Mouse (Mus musculus) left cerebral cortex, adult 8-10 months (tissue): ENCODE measurements around the gene Gm4353. TPM values are rescaled to one million over a fixed set of nuclear protein-coding genes. Genes with fewer than 3 reads are reported as not detected.
A peak's percentile ranks its signal among the peaks of the same experiment; 100 is the strongest.
"Not testable (repeated sequence)": the region's sequence is repeated elsewhere in the genome, so short reads cannot be mapped to it uniquely, and the experiment has no call there.

Source experiments
- DNase-seq, 2 experiments: peaks; one replicate each; pipeline ENCODE4 v3.0.0; 2022; ENCODE audit warnings: low spot score in 2 of 2
- total RNA-seq, 4 experiments: library from RNA; stranded (reverse); gene quantifications; 2 replicates each; pipeline ENCODE4 v1.2.4; 2022

Gene Gm4353
- 1 to 10 TPM; 2.7 to 3.7 (median 3.2) TPM for total RNA-seq

GRCm38 (mm10) chr7:116084366-116084765 lies at the start of gene Gm4353:
Gene Gm4353 (minus strand): TSS chr7:116084635.
- DNase-seq = not testable (repeated sequence)

- DNase-seq = peak; percentile 41 to 70
Measured at GRCm38 (mm10) chr7:116132078-116132477, 47.6 kb upstream of the Gm4353 start.

- no peak for DNase-seq
Measured at GRCm38 (mm10) chr7:116131390-116131789, 47.0 kb upstream of the Gm4353 start.

DNA sequence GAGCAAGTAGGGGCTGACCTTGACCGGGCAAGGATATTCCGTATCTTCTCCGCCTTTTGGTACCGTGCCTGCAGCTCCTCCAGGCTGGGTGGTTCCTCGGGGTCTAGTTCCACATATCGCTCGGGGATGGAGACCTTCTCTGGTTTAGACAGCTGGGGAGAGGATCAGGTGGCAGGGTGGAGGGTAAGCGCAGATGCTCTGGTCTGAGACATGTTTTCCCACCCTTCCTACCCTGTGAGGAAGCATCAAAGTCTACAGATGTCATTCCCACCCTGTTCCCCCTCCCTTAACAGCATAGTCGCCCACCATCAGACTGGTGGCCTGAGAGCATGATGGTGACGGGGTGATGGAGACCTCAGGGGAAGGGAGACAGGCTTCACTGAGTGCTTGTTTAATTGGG lies 44.9 kb upstream of the Gm4353 start:
- no peak for DNase-seq

- DNase-seq = no peak
Measured at GRCm38 (mm10) chr7:116128286-116128685, 43.9 kb upstream of the Gm4353 start.

- no peak for DNase-seq
Measured at GRCm38 (mm10) chr7:116127052-116127451, 42.6 kb upstream of the Gm4353 start.

- no peak for DNase-seq
Measured at GRCm38 (mm10) chr7:116125671-116126070, 41.2 kb upstream of the Gm4353 start.

DNA sequence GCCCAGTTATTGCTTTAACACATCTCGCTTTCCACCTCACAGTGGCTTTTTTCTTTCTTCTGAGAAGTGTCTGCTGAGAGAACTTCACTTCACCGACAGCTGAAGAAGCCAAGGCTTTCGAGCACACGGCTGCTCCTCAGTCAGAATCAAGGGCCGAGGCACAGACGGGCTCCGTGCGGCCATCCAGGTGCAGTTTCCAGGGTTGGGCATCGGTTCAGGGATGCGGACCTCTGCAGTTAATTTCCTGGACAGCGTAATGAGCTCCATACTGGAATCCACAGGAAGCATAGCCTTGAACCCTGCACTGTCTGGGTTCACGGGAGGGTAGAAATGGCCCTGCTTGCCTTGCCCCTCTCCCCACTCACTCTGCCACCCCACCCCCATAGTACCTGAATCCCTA lies 39.6 kb upstream of the Gm4353 start:
- DNase-seq = no peak

DNA sequence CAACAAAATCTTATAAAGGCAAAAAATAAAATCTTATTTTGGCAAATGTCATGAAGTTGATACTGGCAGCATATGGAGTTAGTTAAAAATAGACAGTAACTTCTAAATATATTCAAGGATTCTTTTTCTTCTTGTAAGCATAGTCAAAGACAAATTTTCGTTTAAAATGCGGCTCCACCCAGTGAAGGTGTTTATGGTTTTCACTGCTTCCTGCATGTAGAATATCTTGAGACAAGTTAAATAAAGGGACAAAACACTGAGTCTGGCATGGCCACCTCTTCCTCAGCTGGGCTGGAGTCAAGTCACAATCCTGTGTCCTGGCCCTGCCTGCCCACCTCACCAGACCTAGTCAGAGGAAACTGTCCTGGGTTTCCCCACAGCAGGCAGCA lies 39.2 kb upstream of the Gm4353 start:
- DNase-seq = no peak

DNA sequence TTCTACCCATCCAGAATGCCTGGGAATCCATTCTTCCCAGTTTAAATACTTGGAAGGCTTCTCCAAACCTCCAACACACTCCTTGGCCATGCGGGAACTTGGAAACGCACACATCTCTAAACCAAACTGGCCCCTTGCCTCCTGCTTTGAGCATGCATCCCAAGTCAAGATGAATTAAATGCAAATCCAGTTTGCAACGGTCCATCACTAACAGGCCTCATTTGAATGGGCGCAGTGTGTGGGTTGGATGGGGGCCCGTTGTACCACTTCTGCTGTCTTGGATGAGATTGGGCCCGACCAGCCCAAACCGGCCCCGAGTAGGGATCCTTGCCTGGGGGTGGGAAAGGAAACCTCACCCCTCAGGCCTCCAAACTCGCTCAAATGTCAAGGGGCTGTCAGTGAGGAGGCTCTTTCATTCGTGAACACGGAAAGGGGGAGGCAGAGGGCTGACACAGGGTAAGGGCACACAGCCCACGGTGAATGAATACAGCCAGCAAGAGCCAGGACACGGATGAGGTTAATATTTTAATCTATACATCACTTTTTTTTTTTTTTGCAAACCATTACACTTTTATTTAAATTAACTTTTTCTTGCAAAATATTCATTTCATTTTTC lies 38.7 kb upstream of the Gm4353 start:
- no peak for DNase-seq

GRCm38 (mm10) chr7:116121202-116121601 lies 36.8 kb upstream of the Gm4353 start:
- DNase-seq = no peak

GRCm38 (mm10) chr7:116120737-116121136 lies 36.3 kb upstream of the Gm4353 start:
- DNase-seq = no peak

DNA sequence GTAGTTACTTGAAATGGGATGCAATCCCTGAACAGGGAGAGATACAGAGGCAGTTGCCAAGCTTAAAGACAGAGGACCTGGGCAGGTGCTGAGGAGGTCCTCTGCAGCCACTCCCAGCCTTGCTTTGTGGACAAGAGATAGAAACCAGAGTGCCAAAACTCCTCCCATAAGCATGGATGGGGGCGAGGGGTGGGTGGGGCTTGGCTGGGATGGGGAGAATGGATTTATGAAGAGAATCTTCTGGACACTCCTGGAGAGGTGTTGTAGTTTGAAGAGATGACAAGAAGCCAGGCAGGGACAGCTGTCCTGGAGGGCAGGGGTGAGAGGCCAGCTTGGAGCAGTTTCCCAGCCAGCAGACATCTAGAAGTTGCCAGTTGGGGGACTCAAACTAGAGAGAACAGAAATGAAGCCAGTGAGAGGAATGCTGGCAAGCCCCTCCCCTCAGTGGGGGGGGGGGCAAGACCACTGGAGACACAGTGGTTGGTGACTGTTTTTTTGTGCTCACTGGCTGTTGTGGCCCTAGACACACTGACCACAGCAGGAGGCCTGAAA lies 34.9 kb upstream of the Gm4353 start:
- DNase-seq = no peak

DNA sequence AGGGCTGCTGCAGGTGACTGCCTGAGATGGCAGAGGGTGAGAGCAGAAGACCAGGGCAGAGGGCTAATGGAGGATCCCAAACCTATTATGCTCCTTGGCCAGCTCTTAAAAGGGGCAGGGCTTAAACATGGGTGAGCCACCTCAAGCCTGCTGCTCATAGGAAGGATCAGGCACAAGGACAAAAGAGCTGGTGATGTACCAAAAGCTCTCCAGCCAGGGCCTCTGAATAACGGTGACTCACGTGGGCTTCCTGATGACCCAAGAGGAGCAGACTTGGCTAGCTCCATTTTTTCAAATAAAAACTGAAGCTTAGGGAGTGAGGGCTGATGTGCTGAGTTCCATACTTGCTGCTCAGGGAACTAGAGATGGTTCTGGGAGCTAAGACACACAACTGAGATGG lies 31.6 kb upstream of the Gm4353 start:
- DNase-seq = no peak

DNA sequence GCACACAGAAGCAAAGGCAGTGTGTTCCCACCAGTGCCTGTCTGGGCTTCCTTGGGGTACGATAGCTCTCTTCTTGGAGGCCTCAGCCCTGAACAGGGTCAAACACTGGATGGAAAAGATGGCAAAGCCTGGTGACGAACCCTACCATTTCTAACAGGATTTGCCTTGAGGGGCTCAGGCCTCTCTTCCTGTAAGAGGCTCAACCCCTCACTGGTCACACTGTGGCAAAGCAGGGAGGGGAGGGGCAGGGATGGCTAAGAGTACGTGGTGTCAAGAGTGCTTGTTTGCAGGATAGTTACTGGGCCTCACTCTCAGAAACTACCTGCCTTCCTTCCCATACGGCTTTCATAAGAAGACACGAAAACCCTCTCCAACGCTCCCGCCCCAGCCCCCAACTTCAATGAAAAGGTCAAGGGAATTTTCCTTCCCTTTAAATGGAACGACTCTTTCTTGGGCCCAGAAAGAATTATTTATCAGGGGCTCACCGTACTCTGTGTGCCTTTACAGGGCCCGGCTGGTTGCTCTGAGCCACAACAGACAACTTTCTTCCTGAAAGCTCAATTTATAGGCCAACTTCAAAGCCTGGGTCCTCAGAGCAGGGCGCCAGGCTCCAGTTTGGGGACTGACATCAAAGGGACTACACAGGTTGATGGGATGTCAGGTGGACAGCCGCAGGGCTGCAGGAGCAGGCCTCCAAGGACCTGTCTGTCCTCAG lies 30.9 kb upstream of the Gm4353 start:
- DNase-seq = no peak

DNA sequence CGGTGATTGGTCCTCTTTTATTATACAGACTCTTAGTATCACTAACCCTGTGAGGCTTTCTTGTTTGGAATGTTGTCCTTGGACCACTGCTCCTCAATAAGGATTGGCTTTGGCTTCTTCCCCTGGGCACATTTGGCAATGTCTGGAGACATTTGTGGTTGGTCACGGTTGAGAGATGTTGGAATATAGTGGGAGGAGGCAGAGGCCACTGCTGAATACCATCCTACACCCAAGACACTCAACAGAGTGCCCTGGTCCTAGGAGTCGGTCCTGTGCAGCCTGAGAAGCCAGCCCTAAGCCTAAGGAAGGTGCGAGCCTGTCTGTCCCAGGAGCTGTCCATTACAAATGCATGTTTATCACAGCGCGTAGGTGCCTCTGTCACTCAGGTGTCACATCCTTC lies 27.1 kb upstream of the Gm4353 start:
- DNase-seq = no peak

DNA sequence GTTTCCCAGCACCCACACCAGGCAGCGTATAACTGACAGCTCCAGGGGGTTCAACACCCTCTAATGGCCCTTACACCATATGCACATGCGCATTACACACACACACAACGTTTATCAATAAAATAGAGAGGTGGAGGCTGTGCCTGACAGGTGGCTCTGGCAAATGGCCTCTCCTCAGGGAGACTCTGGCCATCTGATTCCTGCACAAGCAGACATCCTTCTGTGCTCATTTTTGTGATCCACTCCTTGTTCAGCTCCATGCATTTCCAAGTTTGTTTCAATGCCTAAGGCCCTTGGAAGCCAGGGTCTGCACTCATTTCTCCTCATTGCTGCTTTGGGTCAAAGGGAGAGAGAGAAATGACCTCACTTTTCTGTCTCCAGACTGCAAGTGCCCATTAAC lies 26.2 kb upstream of the Gm4353 start:
- DNase-seq = no peak

GRCm38 (mm10) chr7:116103091-116103490 lies 18.7 kb upstream of the Gm4353 start:
- no peak for DNase-seq

- no peak for DNase-seq
Measured at GRCm38 (mm10) chr7:116099952-116100528, 15.6 kb upstream of the Gm4353 start.

DNA sequence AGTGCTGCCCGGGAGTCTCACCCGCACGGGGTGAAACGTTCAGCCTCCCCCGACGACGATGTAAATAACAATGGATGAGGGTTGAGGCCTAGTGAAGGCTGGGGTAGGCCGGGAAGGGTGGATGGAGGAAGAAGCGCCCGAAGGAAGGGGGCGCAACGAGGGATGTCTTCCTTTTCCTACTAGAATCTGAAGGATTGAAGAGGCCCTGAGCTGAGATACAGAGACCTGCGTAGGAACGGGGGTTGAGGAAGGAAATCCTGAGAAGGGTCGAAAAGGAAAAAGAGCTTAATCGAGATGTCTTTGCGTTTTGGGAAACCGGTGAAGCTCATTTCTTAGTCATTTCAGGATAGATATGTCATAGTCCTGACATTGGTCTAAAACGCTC lies 9.0 kb upstream of the Gm4353 start:
- DNase-seq = no peak

DNA sequence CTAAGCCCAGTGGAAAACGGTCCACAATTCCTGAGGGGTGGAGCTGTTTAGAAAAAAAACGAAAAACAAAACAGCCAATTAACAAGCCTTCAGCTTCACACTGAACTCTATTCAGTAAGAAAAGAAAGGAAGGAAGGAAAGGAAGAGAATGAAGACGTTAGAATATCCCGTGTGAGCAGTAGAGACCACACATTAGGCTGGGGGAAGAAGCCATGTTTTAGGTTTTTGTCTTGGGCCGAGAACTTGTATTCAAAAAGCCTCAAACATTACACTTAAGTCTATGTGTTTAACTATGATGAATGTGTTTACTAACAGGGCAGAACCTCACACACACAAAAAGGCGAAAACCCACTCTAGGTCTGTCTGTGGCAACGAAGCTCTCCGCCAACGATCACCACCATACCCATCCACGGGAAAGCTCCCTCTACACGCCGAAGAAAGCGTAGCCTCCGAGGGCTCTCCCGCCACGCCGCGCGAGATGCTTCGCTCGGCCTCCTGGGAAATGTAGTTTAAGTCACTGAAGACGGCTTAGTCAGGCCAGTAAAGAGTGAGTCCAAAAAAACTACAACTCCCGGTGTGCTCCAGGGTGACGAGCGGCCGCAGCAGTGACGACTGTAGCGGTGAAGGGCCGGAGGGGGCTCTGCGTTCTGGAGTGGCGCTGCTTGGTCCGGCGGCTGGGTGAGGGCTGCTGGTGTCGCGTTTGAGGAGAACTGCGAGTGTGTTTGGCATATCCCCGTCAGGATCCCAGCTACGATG lies 8.5 kb upstream of the Gm4353 start:
- DNase-seq = peak; percentile 88 to 95

DNA sequence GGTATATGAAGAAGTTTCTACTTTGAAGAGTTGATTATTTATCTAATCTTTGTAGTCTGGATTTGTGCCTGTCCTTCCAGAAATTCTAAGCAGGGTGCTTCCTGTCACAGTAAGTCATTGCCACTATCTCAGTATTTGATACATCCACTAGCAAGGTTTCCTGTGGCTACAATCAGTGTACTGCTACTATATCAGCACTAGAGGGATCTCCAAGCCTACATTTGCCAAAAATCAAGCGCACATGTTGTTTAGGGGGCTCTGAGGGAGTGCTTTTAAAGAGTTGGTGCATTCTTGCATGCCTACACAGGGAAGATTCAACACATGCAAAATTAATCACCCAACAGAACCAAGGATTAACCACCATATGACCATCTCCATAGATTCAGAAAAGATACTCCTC lies 23.7 kb downstream of the Gm4353 start:
- no peak for DNase-seq
